Mouse (Mus musculus) thymus, postnatal 0 days (tissue): ENCODE data around the gene Eif2b3. TPM values are rescaled to one million over a fixed set of nuclear protein-coding genes. Genes with fewer than 3 reads are reported as not detected.
A peak's percentile ranks its signal among the peaks of the same experiment; 100 is the strongest.

Experiments
- DNase-seq: peaks from one replicate; pipeline ENCODE4 v3.0.0-alpha.2; 2015; ENCODE audit warnings: low spot score
- polyA plus RNA-seq: library from polyadenylated mRNA; unstranded; fragments of >200 nt; fragmentation: Nextera tagmentation; extraction: Ambion mirVana; gene quantifications from 2 replicates; pipeline ENCODE4 v1.2.1, GENCODE M21; 2015

Eif2b3 gene
- polyA plus RNA-seq: 40.9 and 42.1 TPM in 2 replicates

DNA sequence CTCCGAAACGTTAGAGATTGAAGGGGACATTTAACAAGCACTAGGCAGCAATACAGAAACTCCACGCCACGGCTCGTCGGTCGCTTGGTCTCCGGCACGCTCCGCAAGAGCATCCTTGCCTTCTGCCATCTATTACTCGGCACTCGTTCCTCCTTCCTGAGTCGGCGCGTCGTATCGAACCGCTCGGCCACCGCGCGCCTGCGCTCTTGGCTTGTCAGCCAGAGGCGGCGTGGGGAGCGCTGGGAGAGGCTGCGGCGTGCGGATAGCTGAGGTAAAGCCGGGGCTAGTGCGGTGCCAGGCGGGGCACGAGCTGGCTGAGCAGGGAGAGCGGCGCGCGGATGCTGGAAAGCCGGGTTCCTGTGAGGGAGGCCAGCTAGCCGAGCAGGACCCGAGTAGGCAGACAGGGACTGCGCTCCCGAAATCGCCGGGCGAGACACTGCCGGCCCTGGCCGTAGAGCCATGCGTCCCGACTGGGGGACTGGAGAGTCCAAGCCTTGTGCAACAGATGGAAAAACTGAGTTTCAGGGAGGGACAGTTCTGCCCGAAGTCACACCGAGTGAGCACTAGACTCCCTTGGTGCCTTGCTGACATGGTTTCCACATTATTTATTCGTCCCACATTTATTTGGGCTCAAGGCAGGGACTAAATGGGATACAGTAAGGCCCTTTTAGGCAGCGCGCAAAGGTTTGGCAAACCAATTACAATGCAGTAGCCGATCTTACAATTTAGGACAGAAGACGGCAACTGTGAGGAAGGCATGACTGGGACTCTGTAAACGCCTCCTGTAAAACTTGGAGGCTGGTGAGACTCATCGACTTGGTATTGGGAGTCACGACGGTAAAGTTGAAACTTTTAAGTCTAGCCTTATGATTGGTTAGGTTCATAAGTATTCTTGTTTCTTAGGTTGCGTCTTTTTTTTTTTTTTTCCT lies at the start of gene Eif2b3:
Gene Eif2b3, plus strand, starts transcription at position 197 of the 929 bp plus-strand sequence.
- peak; percentile 94 for DNase-seq

DNA sequence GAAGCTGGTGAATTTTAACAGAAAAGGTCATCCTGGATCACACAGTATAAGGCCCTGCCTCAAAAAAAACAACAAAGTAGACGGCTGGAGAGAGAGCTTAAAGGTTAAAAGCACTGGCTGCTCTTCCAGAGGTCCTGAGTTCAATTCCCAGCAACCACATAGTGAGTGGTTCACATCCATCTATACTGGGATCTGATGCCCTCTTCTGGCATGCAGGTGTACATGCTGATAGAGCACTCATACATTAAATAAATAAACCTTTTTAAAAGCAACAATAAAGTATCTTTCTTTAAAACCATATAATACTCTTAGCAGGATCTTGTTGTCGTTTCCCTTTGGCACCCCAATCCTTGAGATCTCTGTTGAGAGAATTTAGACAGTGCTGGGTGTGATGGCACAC lies 42.7 kb upstream of the Eif2b3 start:
- DNase-seq: no peak

DNA sequence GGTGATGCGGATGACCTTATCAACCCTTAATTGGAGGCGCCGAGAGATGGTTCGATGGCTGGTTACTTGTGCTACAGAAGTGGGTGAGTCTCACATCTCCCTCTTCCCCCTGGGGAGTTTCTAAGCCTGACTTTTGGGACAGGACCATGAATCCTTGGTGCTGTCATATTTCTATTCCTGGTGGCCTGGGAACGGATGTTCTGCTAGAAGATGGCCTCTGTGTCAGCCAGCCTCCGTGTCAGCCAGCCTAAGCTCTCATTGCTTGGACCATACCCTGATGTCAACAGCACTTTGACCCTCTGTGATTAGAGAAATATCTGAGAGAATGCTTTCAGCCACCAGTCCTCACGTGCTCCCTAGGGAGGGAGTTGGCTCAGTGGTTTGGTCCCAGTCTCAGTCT lies 33.5 kb upstream of the Eif2b3 start:
- DNase-seq: no peak

GRCm38 (mm10) chr4:116986400-116987121 lies 32.6 kb upstream of the Eif2b3 start:
- DNase-seq: peak; percentile 64

GRCm38 (mm10) chr4:116987122-116987456 lies 32.1 kb upstream of the Eif2b3 start:
- no peak for DNase-seq

- no peak for DNase-seq
Observed at GRCm38 (mm10) chr4:116989731-116990130, 29.5 kb upstream of the Eif2b3 start.

DNA sequence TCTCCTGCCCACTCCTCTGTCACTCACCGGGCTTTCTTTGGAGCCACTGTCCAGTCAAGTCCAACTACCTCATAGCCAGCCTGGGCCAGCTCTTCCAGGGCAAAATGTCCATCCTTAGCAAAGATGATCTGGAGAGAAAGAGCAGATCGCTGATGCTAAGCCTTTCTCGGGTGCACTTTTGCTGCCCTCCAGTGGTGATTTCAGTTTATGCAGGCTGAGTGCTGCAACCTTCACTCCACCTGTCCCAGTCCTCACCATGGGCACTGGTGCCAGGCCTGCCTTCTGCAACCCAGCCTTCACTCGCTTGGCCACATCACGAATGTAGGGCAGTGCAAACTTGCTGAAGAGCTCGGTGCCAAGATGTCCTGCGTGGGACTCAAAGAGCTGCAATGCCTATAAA lies 27.8 kb upstream of the Eif2b3 start:
- DNase-seq: peak; percentile 81

DNA sequence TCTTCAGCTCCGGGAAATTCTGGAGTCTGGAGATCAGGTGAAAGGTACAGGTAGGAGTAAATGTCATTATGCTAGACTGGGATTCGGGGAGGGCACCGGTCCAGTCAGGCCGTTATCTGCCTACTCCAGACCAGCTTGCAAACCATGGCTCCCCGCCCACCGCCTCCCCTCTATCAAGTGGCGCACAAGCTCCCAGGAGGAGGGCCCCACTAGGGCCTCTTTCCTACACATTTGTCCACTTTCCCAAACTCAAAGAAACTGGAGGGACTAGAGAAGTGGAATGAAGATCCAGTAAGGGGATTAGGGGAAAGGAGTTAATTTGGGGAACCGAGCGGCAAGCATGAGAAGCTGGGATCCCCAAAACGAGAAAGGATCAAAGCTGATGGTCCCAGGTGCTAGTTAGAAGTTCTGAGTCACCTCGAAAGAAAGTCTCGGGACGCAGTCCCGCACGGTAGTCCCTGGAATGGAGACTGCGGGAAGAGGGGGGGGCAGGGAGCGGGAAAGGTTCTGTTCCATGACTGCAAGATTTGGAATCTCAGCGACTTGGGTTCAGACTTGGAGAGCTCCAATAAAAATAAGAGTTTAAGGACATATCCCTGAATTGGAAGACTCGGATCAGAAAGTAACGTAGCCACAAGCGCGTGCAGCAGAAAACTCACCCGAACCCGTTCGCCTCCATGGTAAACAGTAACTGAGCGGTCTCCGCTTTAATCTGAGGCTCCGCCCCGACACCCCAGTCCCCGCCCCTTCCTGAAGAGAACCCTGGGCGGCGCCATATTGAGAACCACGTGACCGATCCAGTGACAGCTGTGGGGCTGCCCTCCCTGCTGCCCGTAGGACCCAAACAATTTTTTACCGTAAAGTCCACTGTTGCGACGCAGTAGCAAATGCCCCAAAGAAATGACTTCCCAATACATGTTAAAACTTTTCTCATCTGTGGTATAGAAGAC lies 25.3 kb upstream of the Eif2b3 start, which contains the start of gene Urod:
Gene Urod, minus strand, starts transcription at position 742 of the 950 bp plus-strand sequence.
- peak; percentile 97 for DNase-seq

GRCm38 (mm10) chr4:116995131-116995797 lies 23.9 kb upstream of the Eif2b3 start, which contains the start of gene Hectd3:
Gene Hectd3, plus strand, starts transcription at chr4:116995317.
- DNase-seq: peak; percentile 65

GRCm38 (mm10) chr4:116995798-116996135 lies 23.4 kb upstream of the Eif2b3 start:
- DNase-seq: peak; percentile 33

- no peak for DNase-seq
Observed at GRCm38 (mm10) chr4:116999513-117000154, 19.6 kb upstream of the Eif2b3 start.

- no peak for DNase-seq
Observed at GRCm38 (mm10) chr4:117001957-117002356, 17.2 kb upstream of the Eif2b3 start.

- peak; percentile 35 for DNase-seq
Observed at GRCm38 (mm10) chr4:117002543-117003521, 16.4 kb upstream of the Eif2b3 start.

- no peak for DNase-seq
Observed at GRCm38 (mm10) chr4:117004649-117005048, 14.6 kb upstream of the Eif2b3 start.

DNA sequence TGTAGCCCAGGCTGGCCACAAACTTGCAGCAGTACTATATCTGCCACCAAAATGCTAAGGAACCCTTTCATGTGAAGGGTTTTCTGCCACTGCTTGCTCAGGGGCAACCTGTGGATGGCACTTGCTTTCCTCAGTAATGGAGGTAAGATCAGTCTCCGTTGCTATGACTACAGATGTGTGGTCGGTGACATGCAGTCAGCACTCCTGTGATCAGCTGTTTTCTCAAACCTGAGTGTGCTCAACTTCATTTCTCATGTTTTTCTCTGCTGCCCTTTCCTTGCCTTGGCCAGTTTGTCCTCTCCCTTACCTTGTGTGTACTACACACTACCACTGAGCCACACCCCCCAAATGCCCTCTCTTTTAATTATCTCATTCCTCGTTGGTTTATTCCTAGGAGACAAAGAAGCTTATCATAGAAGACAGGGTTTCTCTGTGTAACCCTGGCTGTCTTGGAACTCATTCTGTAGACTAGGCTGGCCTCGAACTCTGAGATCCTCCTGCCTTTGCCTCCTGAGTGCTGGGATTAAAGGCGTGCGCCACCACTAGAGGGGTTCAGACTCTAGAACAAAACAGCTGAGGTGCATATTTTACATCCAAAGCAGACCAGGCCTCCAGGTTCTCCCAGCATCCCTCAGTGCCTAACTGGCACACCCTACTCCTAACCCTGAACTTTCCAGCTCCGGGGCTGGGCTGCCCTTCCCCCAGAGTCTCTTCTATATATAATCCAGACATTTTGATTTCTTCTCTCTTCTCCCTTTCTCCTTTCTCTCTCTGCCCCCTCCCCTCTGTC lies 13.4 kb upstream of the Eif2b3 start:
- no peak for DNase-seq

DNA sequence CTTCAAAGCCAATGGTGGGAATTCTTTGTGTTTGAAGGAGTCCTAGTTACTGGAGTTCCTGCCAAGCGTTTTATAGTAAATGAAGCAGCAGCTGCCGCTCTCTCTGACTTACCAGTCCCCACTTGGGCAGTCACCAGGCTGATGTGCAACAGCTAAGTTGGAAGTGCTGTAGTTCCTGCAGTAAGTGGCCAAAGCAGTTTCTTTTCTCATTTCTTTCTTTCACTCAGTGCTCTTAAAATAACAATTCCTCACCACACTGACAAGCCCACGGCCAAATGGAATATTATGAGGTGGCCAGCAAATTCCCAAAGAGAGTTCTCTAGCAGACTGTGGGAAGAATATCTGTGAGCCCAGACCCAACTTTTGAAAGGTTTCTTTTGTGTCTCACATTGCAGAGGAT lies 12.1 kb upstream of the Eif2b3 start:
- no peak for DNase-seq

GRCm38 (mm10) chr4:117010231-117010630 lies 9.0 kb upstream of the Eif2b3 start:
- no peak for DNase-seq

DNA sequence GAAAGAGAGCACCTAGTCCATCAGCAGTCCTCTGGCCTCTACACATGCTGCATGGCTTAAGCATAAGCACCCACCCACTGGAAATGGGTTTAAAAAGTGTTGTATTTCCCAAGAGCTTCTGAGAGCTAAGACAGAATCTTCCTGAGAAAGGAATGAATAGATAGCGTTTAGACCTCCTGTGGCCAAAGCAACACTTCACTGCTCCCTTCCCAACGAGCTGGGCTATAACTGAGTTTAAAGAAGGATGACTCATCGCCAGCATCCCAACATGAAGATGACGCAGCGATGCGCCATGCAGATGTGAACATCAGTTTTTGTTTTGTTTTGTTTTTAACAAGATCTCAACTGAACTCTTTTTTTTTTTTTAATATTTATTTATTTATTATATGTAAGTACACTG lies 5.6 kb upstream of the Eif2b3 start:
- DNase-seq: no peak
